Mouse (Mus musculus) lung, embryonic 16.5 days (tissue): ENCODE results near the gene Robo3. TPM values are rescaled to one million over a fixed set of nuclear protein-coding genes. Genes with fewer than 3 reads are reported as not detected.

ENCODE experiments used
- ATAC-seq: fragments of 200-750 bp; cut with Nextera tagmentation; 2 replicates; pipeline ENCODE4 v1.8.0; 2017; ENCODE audit warnings: low read depth, mild to moderate bottlenecking, moderate library complexity
- H3K27ac ChIP-seq: fragments of 300-500 bp; sonication (generic); 2 replicates; pipeline ENCODE4 v1.5.1; 2014; ENCODE audit warnings: mild to moderate bottlenecking, control low read depth, low read length
- H3K27me3 ChIP-seq: fragments of 300-500 bp; sonication (generic); 2 replicates; pipeline ENCODE4 v1.6.1; 2014; ENCODE audit warnings: low read depth, low read length, mixed read lengths; ENCODE audit not compliant: control insufficient read depth, insufficient read depth
- H3K36me3 ChIP-seq: fragments of 300-500 bp; sonication (generic); 2 replicates; pipeline ENCODE4 v1.6.1; 2014; ENCODE audit warnings: low read length; ENCODE audit not compliant: control insufficient read depth, insufficient read depth
- H3K4me1 ChIP-seq: fragments of 300-500 bp; sonication (generic); replicated peaks from 2 replicates; pipeline ENCODE4 v1.6.1; 2014; ENCODE audit warnings: low read length, mixed read lengths; ENCODE audit not compliant: control insufficient read depth, insufficient read depth
- H3K4me2 ChIP-seq: fragments of 300-500 bp; sonication (generic); 2 replicates; pipeline ENCODE4 v1.6.1; 2014; ENCODE audit warnings: low read depth, low read length, control low read depth
- H3K4me3 ChIP-seq: fragments of 300-500 bp; sonication (generic); 2 replicates; pipeline ENCODE4 v1.5.1; 2014; ENCODE audit warnings: mild to moderate bottlenecking, low read length, control low read depth
- H3K9ac ChIP-seq: fragments of 300-500 bp; sonication (generic); 2 replicates; pipeline ENCODE4 v1.6.1; 2014; ENCODE audit warnings: low read length, control low read depth
- H3K9me3 ChIP-seq: fragments of 300-500 bp; sonication (generic); 2 replicates; pipeline ENCODE4 v1.6.1; 2016; ENCODE audit warnings: low read length; ENCODE audit not compliant: control insufficient read depth
- WGBS: fragments of 180-500 bp; shearing (Covaris S2); extraction: QIAGEN DNeasy Blood & Tissue Kit; methylation state at CpG from one replicate; pipeline ENCODE4 v1.1.7; 2014; 5-methylcytosine and 5-hydroxymethylcytosine counted together
- polyA plus RNA-seq: library from polyadenylated mRNA; unstranded; fragments of >200 nt; fragmentation: Nextera tagmentation; extraction: Ambion mirVana; gene quantifications from 2 replicates; pipeline ENCODE4 v1.2.1, GENCODE M21; 2015

Robo3 gene
- polyA plus RNA-seq, 1 experiment from 2014 or later = 0.15 TPM

- H3K9me3 ChIP-seq = no peaks in the 10 kb centered on the region
- H3K9ac ChIP-seq = no peak overlapping the region
- peak overlapping the region; percentile 28 for H3K4me3 ChIP-seq
- ATAC-seq = peak; percentile 67; the same call in 1 of the 2 replicates
- 0% methylated on average over 20 of the region's 20 CpGs for WGBS
- H3K4me1 ChIP-seq = peaks cover 24% of the 10 kb centered on the region
- H3K27ac ChIP-seq = no peak overlapping the region
- H3K36me3 ChIP-seq = no peaks in the 10 kb centered on the region
- peak overlapping the region; percentile 54 for H3K4me2 ChIP-seq
- H3K27me3 ChIP-seq = peaks cover 87% of the 10 kb centered on the region
Observed at GRCm38 (mm10) chr9:37456481-37456910, 23.4 kb upstream of the Robo3 start.

- no peak overlapping the region for H3K27ac ChIP-seq
- H3K4me3 ChIP-seq = no peak overlapping the region
- H3K9me3 ChIP-seq = no peaks in the 10 kb centered on the region
- ATAC-seq = no peak
- no peak overlapping the region for H3K9ac ChIP-seq
- no peaks in the 10 kb centered on the region for H3K36me3 ChIP-seq
- H3K27me3 ChIP-seq = peaks cover 83% of the 10 kb centered on the region
- peaks cover 23% of the 10 kb centered on the region for H3K4me1 ChIP-seq
- WGBS = 5% methylated on average over 8 of the region's 8 CpGs
- H3K4me2 ChIP-seq = no peak overlapping the region
Observed at GRCm38 (mm10) chr9:37455868-37456267, 22.8 kb upstream of the Robo3 start.

GRCm38 (mm10) chr9:37454991-37455390, 21.9 kb upstream of the Robo3 start:
- Histone ChIP-seq H3K4me3 (no peak overlapping the region), H3K27me3 (peaks cover 75% of the 10 kb centered on the region), H3K4me2 (no peak overlapping the region), H3K9me3 (no peaks in the 10 kb centered on the region), H3K36me3 (no peaks in the 10 kb centered on the region), H3K9ac (no peak overlapping the region), H3K4me1 (peaks cover 14% of the 10 kb centered on the region), H3K27ac (no peak overlapping the region)
- 43% methylated on average over 3 of the region's 3 CpGs for WGBS
- ATAC-seq = no peak

- ATAC-seq = peak; percentile 78
- Histone ChIP-seq H3K36me3 (no peaks in the 10 kb centered on the region), H3K9me3 (no peaks in the 10 kb centered on the region), H3K27me3 (peaks cover 66% of the 10 kb centered on the region), H3K9ac (no peak overlapping the region), H3K27ac (no peak overlapping the region), H3K4me2 (no peak overlapping the region), H3K4me1 (peaks cover 12% of the 10 kb centered on the region), H3K4me3 (no peak overlapping the region)
- 16% methylated on average over 6 of the region's 6 CpGs for WGBS
Observed at GRCm38 (mm10) chr9:37454011-37454492, 21.0 kb upstream of the Robo3 start.

- no peak overlapping the region for H3K4me2 ChIP-seq
- 27% methylated on average over 4 of the region's 4 CpGs for WGBS
- H3K9me3 ChIP-seq = no peaks in the 10 kb centered on the region
- H3K4me1 ChIP-seq = peaks cover 12% of the 10 kb centered on the region
- no peak overlapping the region for H3K9ac ChIP-seq
- peak; percentile 48 for ATAC-seq
- no peak overlapping the region for H3K27ac ChIP-seq
- no peaks in the 10 kb centered on the region for H3K36me3 ChIP-seq
- H3K4me3 ChIP-seq = no peak overlapping the region
- H3K27me3 ChIP-seq = peaks cover 60% of the 10 kb centered on the region
Observed at GRCm38 (mm10) chr9:37453328-37453727, 20.3 kb upstream of the Robo3 start.

GRCm38 (mm10) chr9:37452401-37452800, 19.4 kb upstream of the Robo3 start:
- no peak for ATAC-seq
- no peak overlapping the region for H3K4me2 ChIP-seq
- no peak overlapping the region for H3K4me3 ChIP-seq
- no peaks in the 10 kb centered on the region for H3K9me3 ChIP-seq
- H3K9ac ChIP-seq = no peak overlapping the region
- no peak overlapping the region for H3K27ac ChIP-seq
- peaks cover 50% of the 10 kb centered on the region for H3K27me3 ChIP-seq
- H3K4me1 ChIP-seq = peaks cover 12% of the 10 kb centered on the region
- H3K36me3 ChIP-seq = no peaks in the 10 kb centered on the region
- WGBS = 3% methylated on average over 5 of the region's 5 CpGs

GRCm38 (mm10) chr9:37437772-37438735, 5.0 kb upstream of the Robo3 start:
- peak; percentile 54; the same call in 1 of the 2 replicates for ATAC-seq

GRCm38 (mm10) chr9:37435616-37436015, 2.6 kb upstream of the Robo3 start:
- H3K4me3 ChIP-seq = no peak overlapping the region
- H3K9me3 ChIP-seq = no peaks in the 10 kb centered on the region
- no peak overlapping the region for H3K4me2 ChIP-seq
- WGBS = 15% methylated on average over 4 of the region's 4 CpGs
- H3K4me1 ChIP-seq = peaks cover 21% of the 10 kb centered on the region
- H3K27ac ChIP-seq = no peak overlapping the region
- H3K36me3 ChIP-seq = no peaks in the 10 kb centered on the region
- peaks cover 53% of the 10 kb centered on the region for H3K27me3 ChIP-seq
- no peak overlapping the region for H3K9ac ChIP-seq
- ATAC-seq = no peak

More at GRCm38 (mm10) chr9:37437772-37438735, 5.0 kb upstream of the Robo3 start:
- Histone ChIP-seq H3K27me3 (peaks cover 31% of the 10 kb centered on the region), H3K9me3 (no peaks in the 10 kb centered on the region), H3K4me1 (peaks cover 11% of the 10 kb centered on the region), H3K4me3 (no peak overlapping the region), H3K36me3 (no peaks in the 10 kb centered on the region), H3K4me2 (no peak overlapping the region), H3K9ac (no peak overlapping the region), H3K27ac (no peak overlapping the region)
- WGBS = 22% methylated on average over 3 of the region's 3 CpGs

GRCm38 (mm10) chr9:37434932-37435331, 1.9 kb upstream of the Robo3 start:
- H3K4me1 ChIP-seq = peaks cover 21% of the 10 kb centered on the region
- H3K27ac ChIP-seq = no peak overlapping the region
- no peaks in the 10 kb centered on the region for H3K9me3 ChIP-seq
- peaks cover 54% of the 10 kb centered on the region for H3K27me3 ChIP-seq
- no peak overlapping the region for H3K4me2 ChIP-seq
- H3K9ac ChIP-seq = no peak overlapping the region
- H3K36me3 ChIP-seq = no peaks in the 10 kb centered on the region
- no peak for ATAC-seq
- no peak overlapping the region for H3K4me3 ChIP-seq
- 6% methylated on average over 14 of the region's 14 CpGs for WGBS
